Mouse (Mus musculus) frontal cortex, postnatal 14 days (tissue): Measurements from ENCODE around the gene Tbce.

Experiments used
- DNase-seq, 2 experiments: peaks; one replicate each; pipeline ENCODE4 v3.0.0; 2022; ENCODE audit warnings: low spot score in 2 of 2

The Tbce gene

GRCm38 (mm10) chr13:13968629-13969111 lies 70.8 kb downstream of the Tbce start:
- no peak for DNase-seq

GRCm38 (mm10) chr13:13966172-13966571 lies 73.3 kb downstream of the Tbce start:
- DNase-seq = no peak

GRCm38 (mm10) chr13:13965388-13965964 lies 74.0 kb downstream of the Tbce start:
- DNase-seq = no peak

GRCm38 (mm10) chr13:13961046-13961445 lies 78.4 kb downstream of the Tbce start:
- DNase-seq = no peak

- no peak for DNase-seq
Observed at GRCm38 (mm10) chr13:13960211-13960610, 79.2 kb downstream of the Tbce start.

GRCm38 (mm10) chr13:13956686-13957085 lies 82.8 kb downstream of the Tbce start:
- no peak for DNase-seq

GRCm38 (mm10) chr13:13954931-13955330 lies 84.5 kb downstream of the Tbce start:
- peak in 1 of 2 experiments; percentile 12 for DNase-seq

GRCm38 (mm10) chr13:13953874-13954832 lies 85.3 kb downstream of the Tbce start, which contains the start of gene B3galnt2:
Gene B3galnt2, plus strand, starts transcription at chr13:13954469.
- DNase-seq = peak; percentile 92 to 96
